Mouse (Mus musculus) cortical plate, adult 2 months (tissue): ENCODE measurements around the gene Akap1. TPM values are rescaled to one million over a fixed set of nuclear protein-coding genes. Genes with fewer than 3 reads are reported as not detected.

Experiments used
- H3K27ac ChIP-seq: fragments of 200-500 bp; 2 replicates; pipeline ENCODE4 v1.5.1; 2012; ENCODE audit warnings: low read length, control low read depth, inconsistent platforms; ENCODE audit not compliant: insufficient read depth
- H3K4me1 ChIP-seq: fragments of 200-500 bp; 2 replicates; pipeline ENCODE4 v1.6.1; 2011; ENCODE audit warnings: low read length; ENCODE audit not compliant: control insufficient read depth, insufficient read depth
- H3K4me3 ChIP-seq: fragments of 200-500 bp; 2 replicates; pipeline ENCODE4 v1.5.1; 2011; ENCODE audit warnings: mild to moderate bottlenecking, low read length, control low read depth; ENCODE audit not compliant: insufficient read depth
- CTCF ChIP-seq: fragments of 200-500 bp; IDR thresholded peaks from 2 replicates; pipeline ENCODE4 v1.5.1; 2011; ENCODE audit warnings: mild to moderate bottlenecking, control low read depth, low read length; ENCODE audit not compliant: insufficient read depth; ENCODE audit errors: extremely low read depth
- POLR2A ChIP-seq: fragments of 200-500 bp; IDR thresholded peaks from 2 replicates; pipeline ENCODE4 v1.6.1; 2011; ENCODE audit warnings: mild to moderate bottlenecking, low read length, control low read depth; ENCODE audit not compliant: insufficient read depth; ENCODE audit errors: extremely low read depth
- polyA plus RNA-seq: library from polyadenylated mRNA; depleted of rRNA; stranded (reverse); fragments of >200 nt; gene quantifications from 2 replicates; pipeline ENCODE4 v1.2.3, GENCODE M21; 2012

Gene Akap1
- polyA plus RNA-seq, 1 experiment, result 42.3 TPM

GRCm38 (mm10) chr11:88847281-88848006 lies 16.9 kb downstream of the Akap1 start:
- Histone ChIP-seq H3K4me3 (no peak overlapping the region), H3K27ac (no peak overlapping the region), H3K4me1 (peaks cover 5% of the 10 kb centered on the region)
- TF ChIP-seq POLR2A (no peak), CTCF (no peak)

GRCm38 (mm10) chr11:88844384-88844783 lies 20.0 kb downstream of the Akap1 start:
- H3K4me1 ChIP-seq, result peaks cover 5% of the 10 kb centered on the region
- TF ChIP-seq POLR2A (no peak), CTCF (no peak)

GRCm38 (mm10) chr11:88843305-88843704 lies 21.1 kb downstream of the Akap1 start:
- H3K27ac ChIP-seq, result no peak overlapping the region
- peaks cover 3% of the 10 kb centered on the region; the same call in 1 of the 2 replicates for H3K4me1 ChIP-seq
- TF ChIP-seq CTCF (no peak), POLR2A (no peak)
- H3K4me3 ChIP-seq, result no peak overlapping the region

More at GRCm38 (mm10) chr11:88844384-88844783, 20.0 kb downstream of the Akap1 start:
- Histone ChIP-seq H3K4me3 (no peak overlapping the region), H3K27ac (no peak overlapping the region)

GRCm38 (mm10) chr11:88842315-88842975 lies 21.9 kb downstream of the Akap1 start:
- no peak overlapping the region for H3K27ac ChIP-seq
- H3K4me3 ChIP-seq, result no peak overlapping the region
- H3K4me1 ChIP-seq, result peaks cover 3% of the 10 kb centered on the region; the same call in 1 of the 2 replicates
- TF ChIP-seq CTCF, result no peak
- no peak for TF ChIP-seq POLR2A

GRCm38 (mm10) chr11:88841406-88841805 lies 23.0 kb downstream of the Akap1 start:
- H3K4me3 ChIP-seq, result no peak overlapping the region
- no peak overlapping the region for H3K27ac ChIP-seq
- H3K4me1 ChIP-seq, result peaks cover 3% of the 10 kb centered on the region; the same call in 1 of the 2 replicates
- no peak for TF ChIP-seq CTCF
- no peak for TF ChIP-seq POLR2A

- H3K27ac ChIP-seq, result no peak overlapping the region
- H3K4me1 ChIP-seq, result peaks cover 3% of the 10 kb centered on the region; the same call in 1 of the 2 replicates
- no peak overlapping the region for H3K4me3 ChIP-seq
- no peak for TF ChIP-seq POLR2A
- TF ChIP-seq CTCF, result no peak
Measured at GRCm38 (mm10) chr11:88840724-88841350, 23.5 kb downstream of the Akap1 start.

- Histone ChIP-seq H3K4me3 (no peak overlapping the region), H3K4me1 (peaks cover 3% of the 10 kb centered on the region; the same call in 1 of the 2 replicates), H3K27ac (no peak overlapping the region)
- no peak for TF ChIP-seq POLR2A
- no peak for TF ChIP-seq CTCF
Measured at GRCm38 (mm10) chr11:88840292-88840691, 24.1 kb downstream of the Akap1 start.

- H3K4me3 ChIP-seq, result no peak overlapping the region
- TF ChIP-seq CTCF (no peak), POLR2A (no peak)
- H3K4me1 ChIP-seq, result peaks cover 3% of the 10 kb centered on the region; the same call in 1 of the 2 replicates
- no peak overlapping the region for H3K27ac ChIP-seq
Measured at GRCm38 (mm10) chr11:88839379-88839778, 25.0 kb downstream of the Akap1 start.

GRCm38 (mm10) chr11:88838630-88839029 lies 25.8 kb downstream of the Akap1 start:
- H3K4me1 ChIP-seq, result peaks cover 3% of the 10 kb centered on the region; the same call in 1 of the 2 replicates
- no peak overlapping the region for H3K4me3 ChIP-seq
- no peak for TF ChIP-seq POLR2A
- TF ChIP-seq CTCF, result no peak

GRCm38 (mm10) chr11:88834606-88835005 lies 29.8 kb downstream of the Akap1 start:
- no peak overlapping the region for H3K4me3 ChIP-seq
- no peaks in the 10 kb centered on the region for H3K4me1 ChIP-seq
- TF ChIP-seq CTCF (no peak), POLR2A (no peak)
- H3K27ac ChIP-seq, result no peak overlapping the region

More at GRCm38 (mm10) chr11:88838630-88839029, 25.8 kb downstream of the Akap1 start:
- H3K27ac ChIP-seq, result no peak overlapping the region
